Mouse (Mus musculus): ENCODE data around the gene Atf6. TPM values are rescaled to one million over a fixed set of nuclear protein-coding genes. Genes with fewer than 3 reads are reported as not detected.

The Atf6 gene
- polyA plus RNA-seq, 1 experiment from 2014 or later: 7.6 TPM

DNA sequence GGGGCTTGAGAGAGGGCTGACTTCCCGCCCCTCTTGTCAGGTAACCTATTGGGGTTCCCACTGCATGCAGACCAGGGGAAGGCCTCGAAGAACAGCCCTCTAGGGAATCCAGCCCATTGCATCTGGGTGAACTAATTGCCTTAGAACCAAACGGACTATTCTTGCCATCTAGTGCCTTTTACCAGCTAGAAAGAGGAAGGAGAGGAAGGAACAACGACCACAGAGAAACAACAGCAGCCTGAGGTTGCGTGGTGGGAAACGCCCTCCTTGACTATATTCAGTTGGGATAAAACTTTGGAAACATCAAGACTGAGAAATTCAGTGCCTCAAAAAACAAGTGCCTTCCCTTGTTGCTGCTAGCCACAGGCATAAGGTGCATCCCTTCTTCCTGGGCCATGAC lies 183.7 kb downstream of the Atf6 start:
- H3K4me3 ChIP-seq (ENCODE audit: low read depth, low read length): no peak overlapping the region
- no peak for ATAC-seq (ENCODE audit: insufficient number of reproducible peaks, low FRiP score, low TSS enrichment, low read depth)
- WGBS: 77% methylated on average over 6 of the region's 6 CpGs

GRCm38 (mm10) chr1:170679624-170680023 lies 187.9 kb downstream of the Atf6 start:
- no peak for DNase-seq (ENCODE audit: low spot score)
- H3K36me3 ChIP-seq (ENCODE audit: control insufficient read depth, insufficient read depth, low read length): no peaks in the 10 kb centered on the region
- H3K27me3 ChIP-seq (ENCODE audit: control insufficient read depth, insufficient read depth, low read length): no peaks in the 10 kb centered on the region
- WGBS: 79% methylated on average over 2 of the region's 2 CpGs
- no peak overlapping the region for H3K27ac ChIP-seq (replicated peaks; ENCODE audit: low read depth, low read length)
- ATAC-seq (ENCODE audit: insufficient number of reproducible peaks, low FRiP score, low TSS enrichment, low read depth): no peak
- H3K9me3 ChIP-seq (ENCODE audit: control insufficient read depth, low read length): no peaks in the 10 kb centered on the region
- no peak overlapping the region for H3K4me3 ChIP-seq (ENCODE audit: low read depth, low read length)
- no peak overlapping the region for H3K4me2 ChIP-seq (ENCODE audit: low read depth, severe bottlenecking)
- H3K9ac ChIP-seq (ENCODE audit: low read length): no peak overlapping the region
- no peaks in the 10 kb centered on the region for H3K4me1 ChIP-seq (ENCODE audit: control insufficient read depth, insufficient read depth, low read length)

More for the DNA sequence above, 183.7 kb downstream of the Atf6 start:
- H3K9me3 ChIP-seq (ENCODE audit: control insufficient read depth, low read length): no peaks in the 10 kb centered on the region
- no peak for DNase-seq (ENCODE audit: low spot score)
- H3K36me3 ChIP-seq (ENCODE audit: control insufficient read depth, insufficient read depth, low read length): no peaks in the 10 kb centered on the region
- H3K27me3 ChIP-seq (ENCODE audit: control insufficient read depth, insufficient read depth, low read length): no peaks in the 10 kb centered on the region
- no peaks in the 10 kb centered on the region for H3K4me1 ChIP-seq (ENCODE audit: control insufficient read depth, insufficient read depth, low read length)
- H3K9ac ChIP-seq (ENCODE audit: low read length): no peak overlapping the region
- H3K27ac ChIP-seq (replicated peaks; ENCODE audit: low read depth, low read length): no peak overlapping the region
- no peak overlapping the region for H3K4me2 ChIP-seq (ENCODE audit: low read depth, severe bottlenecking)

GRCm38 (mm10) chr1:170678861-170679260 lies 188.7 kb downstream of the Atf6 start:
- no peaks in the 10 kb centered on the region for H3K4me1 ChIP-seq (ENCODE audit: control insufficient read depth, insufficient read depth, low read length)
- no peak for DNase-seq (ENCODE audit: low spot score)
- ATAC-seq (ENCODE audit: insufficient number of reproducible peaks, low FRiP score, low TSS enrichment, low read depth): no peak
- H3K4me3 ChIP-seq (ENCODE audit: low read depth, low read length): no peak overlapping the region
- H3K27ac ChIP-seq (replicated peaks; ENCODE audit: low read depth, low read length): no peak overlapping the region
- no peaks in the 10 kb centered on the region for H3K9me3 ChIP-seq (ENCODE audit: control insufficient read depth, low read length)
- H3K27me3 ChIP-seq (ENCODE audit: control insufficient read depth, insufficient read depth, low read length): no peaks in the 10 kb centered on the region
- no peaks in the 10 kb centered on the region for H3K36me3 ChIP-seq (ENCODE audit: control insufficient read depth, insufficient read depth, low read length)
- no peak overlapping the region for H3K9ac ChIP-seq (ENCODE audit: low read length)
- 60% methylated on average over 4 of the region's 4 CpGs for WGBS
- H3K4me2 ChIP-seq (ENCODE audit: low read depth, severe bottlenecking): no peak overlapping the region

DNA sequence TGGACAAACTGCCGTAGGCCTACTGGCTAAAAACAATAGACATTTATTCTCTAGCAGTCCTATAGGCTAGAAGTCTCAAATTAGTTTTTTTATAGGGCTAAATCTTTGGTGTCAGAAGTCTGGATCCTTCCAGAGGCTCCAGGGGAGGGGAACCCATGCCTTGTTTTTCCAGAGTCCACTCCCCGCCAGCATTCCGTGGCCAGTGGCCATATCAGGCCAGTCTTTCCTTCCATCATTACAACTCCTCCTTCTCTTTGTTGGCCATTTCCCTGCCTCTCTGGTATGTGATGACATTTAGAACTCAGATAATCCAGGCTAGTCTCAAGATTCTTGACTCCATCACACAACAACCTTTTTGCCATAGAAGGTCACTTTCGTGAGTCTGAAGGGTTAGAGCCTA lies 189.9 kb downstream of the Atf6 start:
- Histone ChIP-seq H3K9ac (ENCODE audit: low read length) (no peak overlapping the region), H3K4me3 (ENCODE audit: low read depth, low read length) (no peak overlapping the region), H3K4me2 (ENCODE audit: low read depth, severe bottlenecking) (no peak overlapping the region), H3K27me3 (ENCODE audit: control insufficient read depth, insufficient read depth, low read length) (no peaks in the 10 kb centered on the region), H3K27ac (replicated peaks; ENCODE audit: low read depth, low read length) (no peak overlapping the region), H3K4me1 (ENCODE audit: control insufficient read depth, insufficient read depth, low read length) (no peaks in the 10 kb centered on the region), H3K9me3 (ENCODE audit: control insufficient read depth, low read length) (no peaks in the 10 kb centered on the region), H3K36me3 (ENCODE audit: control insufficient read depth, insufficient read depth, low read length) (no peaks in the 10 kb centered on the region)
- ATAC-seq (ENCODE audit: insufficient number of reproducible peaks, low FRiP score, low TSS enrichment, low read depth) (no peak), DNase-seq (ENCODE audit: low spot score) (no peak)
- whole genome bisulfite sequencing: 95% methylated on average over 4 of the region's 4 CpGs

GRCm38 (mm10) chr1:170674184-170674775 lies 193.3 kb downstream of the Atf6 start:
- Histone ChIP-seq H3K9me3 (ENCODE audit: control insufficient read depth, low read length) (no peaks in the 10 kb centered on the region), H3K36me3 (ENCODE audit: control insufficient read depth, insufficient read depth, low read length) (no peaks in the 10 kb centered on the region; the same call in 1 of the 2 replicates), H3K4me3 (ENCODE audit: low read depth, low read length) (no peak overlapping the region), H3K27me3 (ENCODE audit: control insufficient read depth, insufficient read depth, low read length) (no peaks in the 10 kb centered on the region), H3K4me1 (ENCODE audit: control insufficient read depth, insufficient read depth, low read length) (no peaks in the 10 kb centered on the region), H3K4me2 (ENCODE audit: low read depth, severe bottlenecking) (no peak overlapping the region), H3K27ac (replicated peaks; ENCODE audit: low read depth, low read length) (no peak overlapping the region), H3K9ac (ENCODE audit: low read length) (no peak overlapping the region)
- DNase-seq (ENCODE audit: low spot score): no peak
- WGBS: 88% methylated on average over 9 of the region's 9 CpGs
- no peak for ATAC-seq (ENCODE audit: insufficient number of reproducible peaks, low FRiP score, low TSS enrichment, low read depth)

- H3K4me2 ChIP-seq (ENCODE audit: low read depth, severe bottlenecking): no peak overlapping the region
- DNase-seq (ENCODE audit: low spot score): no peak
- H3K4me3 ChIP-seq (ENCODE audit: low read depth, low read length): no peak overlapping the region
- H3K9me3 ChIP-seq (ENCODE audit: control insufficient read depth, low read length): no peaks in the 10 kb centered on the region
- no peak overlapping the region for H3K27ac ChIP-seq (replicated peaks; ENCODE audit: low read depth, low read length)
- no peak overlapping the region for H3K9ac ChIP-seq (ENCODE audit: low read length)
- H3K4me1 ChIP-seq (ENCODE audit: control insufficient read depth, insufficient read depth, low read length): no peaks in the 10 kb centered on the region
- H3K36me3 ChIP-seq (ENCODE audit: control insufficient read depth, insufficient read depth, low read length): peaks cover 2% of the 10 kb centered on the region; the same call in 1 of the 2 replicates
- no peak for ATAC-seq (ENCODE audit: insufficient number of reproducible peaks, low FRiP score, low TSS enrichment, low read depth)
- no peaks in the 10 kb centered on the region for H3K27me3 ChIP-seq (ENCODE audit: control insufficient read depth, insufficient read depth, low read length)
- 91% methylated on average over 7 of the region's 7 CpGs for WGBS
These were observed 202.4 kb downstream of the Atf6 start for GRCm38 (mm10) chr1:170665200-170665599.

GRCm38 (mm10) chr1:170664620-170665185 lies 202.9 kb downstream of the Atf6 start:
- Histone ChIP-seq H3K27me3 (ENCODE audit: control insufficient read depth, insufficient read depth, low read length) (no peaks in the 10 kb centered on the region), H3K4me2 (ENCODE audit: low read depth, severe bottlenecking) (no peak overlapping the region), H3K9ac (ENCODE audit: low read length) (no peak overlapping the region), H3K4me3 (ENCODE audit: low read depth, low read length) (no peak overlapping the region), H3K36me3 (ENCODE audit: control insufficient read depth, insufficient read depth, low read length) (peaks cover 2% of the 10 kb centered on the region; the same call in 1 of the 2 replicates), H3K9me3 (ENCODE audit: control insufficient read depth, low read length) (no peaks in the 10 kb centered on the region), H3K4me1 (ENCODE audit: control insufficient read depth, insufficient read depth, low read length) (no peaks in the 10 kb centered on the region), H3K27ac (replicated peaks; ENCODE audit: low read depth, low read length) (no peak overlapping the region)
- WGBS: 90% methylated on average over 11 of the region's 11 CpGs
- ATAC-seq (ENCODE audit: insufficient number of reproducible peaks, low FRiP score, low TSS enrichment, low read depth) (no peak), DNase-seq (ENCODE audit: low spot score) (no peak)

DNA sequence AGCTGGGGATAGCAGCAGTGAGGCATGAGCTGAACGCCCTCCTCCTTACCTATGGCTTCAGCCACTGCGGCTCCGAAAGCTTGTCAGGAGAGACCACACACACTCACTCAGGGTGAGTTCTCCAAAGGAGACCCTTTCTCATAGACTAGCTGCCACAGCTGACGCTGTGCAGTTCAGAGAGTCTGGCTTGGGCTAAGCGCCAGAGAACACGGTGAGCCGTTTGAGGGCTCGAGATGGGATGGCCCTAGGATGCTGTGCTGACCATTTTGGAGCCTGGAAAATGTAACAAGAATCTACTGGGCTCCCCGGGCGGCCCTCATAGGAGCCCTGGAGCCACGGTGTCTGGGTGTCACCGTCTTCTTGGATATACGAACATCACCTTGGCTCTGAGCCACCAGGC lies 208.3 kb downstream of the Atf6 start:
- H3K27me3 ChIP-seq (ENCODE audit: control insufficient read depth, insufficient read depth, low read length): no peaks in the 10 kb centered on the region
- no peaks in the 10 kb centered on the region for H3K9me3 ChIP-seq (ENCODE audit: control insufficient read depth, low read length)
- no peaks in the 10 kb centered on the region; the same call in 1 of the 2 replicates for H3K36me3 ChIP-seq (ENCODE audit: control insufficient read depth, insufficient read depth, low read length)
- H3K4me3 ChIP-seq (ENCODE audit: low read depth, low read length): no peak overlapping the region
- no peak overlapping the region for H3K9ac ChIP-seq (ENCODE audit: low read length)
- DNase-seq (ENCODE audit: low spot score): no peak
- 88% methylated on average over 13 of the region's 13 CpGs for WGBS
- H3K27ac ChIP-seq (replicated peaks; ENCODE audit: low read depth, low read length): no peak overlapping the region
- ATAC-seq (ENCODE audit: insufficient number of reproducible peaks, low FRiP score, low TSS enrichment, low read depth): no peak
- 0 out of 2 replicates have a peak, but pooled peaks cover 4% of the 10 kb centered on the region for H3K4me1 ChIP-seq (ENCODE audit: control insufficient read depth, insufficient read depth, low read length)
- H3K4me2 ChIP-seq (ENCODE audit: low read depth, severe bottlenecking): no peak overlapping the region

Measured in limb, embryonic 11.5 days (tissue).